ENCODE assay signal across 14 mouse cellular contexts in genomic region chr8:36376579-36377350, GRCm38 (mm10).
DNase-seq lines count a peak whose midpoint lies in the region; ATAC-seq and TF ChIP-seq lines count a peak whose summit lies in the region.
"Had no signal": no experiment of that assay in that cellular context is flagged by ENCODE, and none has a peak within 500 bp of the region (broad histone marks: within the 10 kb centered on the region; RNA-seq: fewer than 3 reads in every experiment).

No protein-coding gene starts in this region.

- no peak overlapping the region; the same call in 1 of the 2 replicates for H3K4me2 ChIP-seq in heart, embryonic 14.5 days (ENCODE audit: low read length)
- H3K4me2 ChIP-seq in lung, embryonic 14.5 days = no peak overlapping the region
- no peak overlapping the region for H3K4me2 ChIP-seq in embryonic facial prominence, embryonic 11.5 days (ENCODE audit: low read depth, low read length)
- no peak overlapping the region for H3K4me2 ChIP-seq in stomach, embryonic 16.5 days (ENCODE audit: low read depth, low read length)
- H3K4me2 ChIP-seq: liver, embryonic 12.5 days; midbrain, embryonic 13.5 days had no signal

- no peaks in the 10 kb centered on the region for H3K36me3 ChIP-seq in heart, embryonic 14.5 days (ENCODE audit: control insufficient read depth, insufficient read depth, low read length)
- no peaks in the 10 kb centered on the region for H3K36me3 ChIP-seq in lung, embryonic 14.5 days (ENCODE audit: insufficient read depth)
- H3K36me3 ChIP-seq in embryonic facial prominence, embryonic 11.5 days (replicated peaks; ENCODE audit: control insufficient read depth, insufficient read depth, low read depth, low read length) = no peaks in the 10 kb centered on the region
- H3K36me3 ChIP-seq in stomach, embryonic 16.5 days (ENCODE audit: control insufficient read depth, insufficient read depth, low read length) = no peaks in the 10 kb centered on the region
- no peaks in the 10 kb centered on the region for H3K36me3 ChIP-seq in forebrain, embryonic 10.5 days (replicated peaks)
- H3K36me3 ChIP-seq: hindbrain, embryonic 10.5 days; liver, embryonic 12.5 days; midbrain, embryonic 13.5 days had no signal

- H3K4me3 ChIP-seq in heart, embryonic 14.5 days (ENCODE audit: control insufficient read depth in 1 of 2, insufficient read depth in 1 of 2, low read depth in 1 of 2, low read length in 2 of 2) = no peak overlapping the region
- H3K4me3 ChIP-seq in lung, embryonic 14.5 days (ENCODE audit: low read depth, low read length) = no peak overlapping the region
- H3K4me3 ChIP-seq in embryonic facial prominence, embryonic 11.5 days (ENCODE audit: low read depth, low read length) = no peak overlapping the region
- H3K4me3 ChIP-seq in stomach, embryonic 16.5 days (replicated peaks; ENCODE audit: low read length) = no peak overlapping the region
- no peak overlapping the region for H3K4me3 ChIP-seq in forebrain, embryonic 10.5 days
- H3K4me3 ChIP-seq: hindbrain, embryonic 10.5 days; liver, embryonic 12.5 days; midbrain, embryonic 13.5 days had no signal

- peak overlapping the region in 1 of 2 experiments; percentile 28; a peak in 1 of 4 replicates for H3K27ac ChIP-seq in heart, embryonic 14.5 days (replicated peaks in 1 of 2; ENCODE audit: control insufficient read depth in 1 of 2, insufficient read depth in 1 of 2, low read depth in 2 of 2, low read length in 2 of 2)
- no peak overlapping the region for H3K27ac ChIP-seq in lung, embryonic 14.5 days (ENCODE audit: low read depth)
- H3K27ac ChIP-seq in embryonic facial prominence, embryonic 11.5 days (replicated peaks; ENCODE audit: low read depth, low read length) = no peak overlapping the region
- no peak overlapping the region for H3K27ac ChIP-seq in stomach, embryonic 16.5 days (ENCODE audit: low read length)
- H3K27ac ChIP-seq in forebrain, embryonic 10.5 days = no peak overlapping the region
- H3K27ac ChIP-seq: hindbrain, embryonic 10.5 days; liver, embryonic 12.5 days; midbrain, embryonic 13.5 days had no signal

- WGBS in heart, embryonic 14.5 days = 31% methylated on average over 5 of the region's 5 CpGs
- WGBS in lung, embryonic 14.5 days = 49% methylated on average over 5 of the region's 5 CpGs
- WGBS in embryonic facial prominence, embryonic 11.5 days = 65% methylated on average over 5 of the region's 5 CpGs
- 61% methylated on average over 5 of the region's 5 CpGs for WGBS in stomach, embryonic 16.5 days
- WGBS in forebrain, embryonic 10.5 days = 72% methylated on average over 5 of the region's 5 CpGs

- H3K9me3 ChIP-seq in heart, embryonic 14.5 days (ENCODE audit: control insufficient read depth, low read length) = no peaks in the 10 kb centered on the region
- H3K9me3 ChIP-seq in lung, embryonic 14.5 days (ENCODE audit: low read depth, low read length) = no peaks in the 10 kb centered on the region
- no peaks in the 10 kb centered on the region for H3K9me3 ChIP-seq in embryonic facial prominence, embryonic 11.5 days (replicated peaks; ENCODE audit: control insufficient read depth, low read length)
- no peaks in the 10 kb centered on the region for H3K9me3 ChIP-seq in stomach, embryonic 16.5 days (replicated peaks; ENCODE audit: control insufficient read depth, low read length)
- H3K9me3 ChIP-seq in forebrain, embryonic 10.5 days = no peaks in the 10 kb centered on the region
- H3K9me3 ChIP-seq: hindbrain, embryonic 10.5 days; liver, embryonic 12.5 days; midbrain, embryonic 13.5 days had no signal

- peaks cover 6 to 9% of the 10 kb centered on the region in 2 experiments; a peak in 2 of 4 replicates for H3K4me1 ChIP-seq in heart, embryonic 14.5 days (ENCODE audit: control insufficient read depth in 2 of 2, insufficient read depth in 2 of 2, low read length in 2 of 2)
- no peaks in the 10 kb centered on the region for H3K4me1 ChIP-seq in lung, embryonic 14.5 days (ENCODE audit: insufficient read depth)
- H3K4me1 ChIP-seq in embryonic facial prominence, embryonic 11.5 days (ENCODE audit: control insufficient read depth, insufficient read depth, low read length) = no peaks in the 10 kb centered on the region
- no peaks in the 10 kb centered on the region; the same call in 1 of the 2 replicates for H3K4me1 ChIP-seq in stomach, embryonic 16.5 days (ENCODE audit: control insufficient read depth, insufficient read depth, low read length)
- H3K4me1 ChIP-seq in forebrain, embryonic 10.5 days = peaks cover 7% of the 10 kb centered on the region
- H3K4me1 ChIP-seq: liver, embryonic 12.5 days had no signal

- TF ChIP-seq CTCF in lung, embryonic 14.5 days (IDR thresholded peaks at IDR 0.05; ENCODE audit: low read depth) = no peak

- 0 out of 2 replicates have a peak, but pooled peaks have one; percentile 39 for ATAC-seq in heart, embryonic 14.5 days (ENCODE audit: insufficient number of reproducible peaks, insufficient read depth, low FRiP score, low read depth)
- ATAC-seq in lung, embryonic 14.5 days (ENCODE audit: insufficient read depth) = no peak; the same call in 1 of the 2 replicates
- no peak for ATAC-seq in embryonic facial prominence, embryonic 11.5 days (replicated peaks; ENCODE audit: insufficient number of reproducible peaks, low FRiP score, low TSS enrichment, low read depth)
- ATAC-seq in stomach, embryonic 16.5 days (ENCODE audit: insufficient read depth, low FRiP score) = peak; percentile 25; the same call in 1 of the 2 replicates
- ATAC-seq: liver, embryonic 12.5 days; midbrain, embryonic 13.5 days had no signal

- no peak for DNase-seq in heart, postnatal 4 days
- DNase-seq in lung, embryonic 14.5 days = peak; percentile 59
- DNase-seq in lung, adult 18-20 months = no peak
- DNase-seq in embryonic facial prominence, embryonic 11.5 days (ENCODE audit: low spot score) = peak; percentile 62
- no peak for DNase-seq in adrenal gland, postnatal 10 days
- DNase-seq in forebrain, embryonic 10.5 days (ENCODE audit: extremely low spot score, low spot score) = no peak
- DNase-seq: cerebellum, adult 11-12 months; kidney, adult 8-10 months; lung, postnatal 10 days had no signal

- no peaks in the 10 kb centered on the region for H3K27me3 ChIP-seq in heart, embryonic 14.5 days (ENCODE audit: control insufficient read depth, insufficient read depth, low read length)
- H3K27me3 ChIP-seq in lung, embryonic 14.5 days (ENCODE audit: insufficient read depth, low read length) = no peaks in the 10 kb centered on the region
- H3K27me3 ChIP-seq in embryonic facial prominence, embryonic 11.5 days (ENCODE audit: control insufficient read depth, insufficient read depth, low read length) = no peaks in the 10 kb centered on the region
- no peaks in the 10 kb centered on the region for H3K27me3 ChIP-seq in stomach, embryonic 16.5 days (ENCODE audit: control insufficient read depth, insufficient read depth, low read length)
- no peaks in the 10 kb centered on the region for H3K27me3 ChIP-seq in forebrain, embryonic 10.5 days (ENCODE audit: poor library complexity, severe bottlenecking)
- H3K27me3 ChIP-seq: liver, embryonic 12.5 days; midbrain, embryonic 13.5 days had no signal

- H3K9ac ChIP-seq in heart, embryonic 14.5 days (ENCODE audit: low read length) = no peak overlapping the region
- no peak overlapping the region for H3K9ac ChIP-seq in lung, embryonic 14.5 days
- no peak overlapping the region for H3K9ac ChIP-seq in embryonic facial prominence, embryonic 11.5 days (replicated peaks; ENCODE audit: low read length)
- no peak overlapping the region for H3K9ac ChIP-seq in stomach, embryonic 16.5 days (ENCODE audit: low read length)
- H3K9ac ChIP-seq: liver, embryonic 12.5 days; midbrain, embryonic 13.5 days had no signal

Comparison
In these comparisons a context has a peak if more than half of its experiments do, and no peak if none do; other contexts are left out.
1. DNase-seq: peak in lung, embryonic 14.5 days (single experiment) and embryonic facial prominence, embryonic 11.5 days (single experiment); none in heart, postnatal 4 days (single experiment), lung, adult 18-20 months (0 of 2), adrenal gland, postnatal 10 days (single experiment) and forebrain, embryonic 10.5 days (single experiment).
2. ATAC-seq: peak in heart, embryonic 14.5 days (single experiment) and stomach, embryonic 16.5 days (single experiment); none in lung, embryonic 14.5 days (single experiment) and embryonic facial prominence, embryonic 11.5 days (single experiment).